Mouse (Mus musculus): Measurements from ENCODE around the gene Wdr5. TPM values are rescaled to one million over a fixed set of nuclear protein-coding genes. Genes with fewer than 3 reads are reported as not detected.

Gene Wdr5
- 33.4 TPM for polyA plus RNA-seq (2017; shearing (Covaris generic))

DNA sequence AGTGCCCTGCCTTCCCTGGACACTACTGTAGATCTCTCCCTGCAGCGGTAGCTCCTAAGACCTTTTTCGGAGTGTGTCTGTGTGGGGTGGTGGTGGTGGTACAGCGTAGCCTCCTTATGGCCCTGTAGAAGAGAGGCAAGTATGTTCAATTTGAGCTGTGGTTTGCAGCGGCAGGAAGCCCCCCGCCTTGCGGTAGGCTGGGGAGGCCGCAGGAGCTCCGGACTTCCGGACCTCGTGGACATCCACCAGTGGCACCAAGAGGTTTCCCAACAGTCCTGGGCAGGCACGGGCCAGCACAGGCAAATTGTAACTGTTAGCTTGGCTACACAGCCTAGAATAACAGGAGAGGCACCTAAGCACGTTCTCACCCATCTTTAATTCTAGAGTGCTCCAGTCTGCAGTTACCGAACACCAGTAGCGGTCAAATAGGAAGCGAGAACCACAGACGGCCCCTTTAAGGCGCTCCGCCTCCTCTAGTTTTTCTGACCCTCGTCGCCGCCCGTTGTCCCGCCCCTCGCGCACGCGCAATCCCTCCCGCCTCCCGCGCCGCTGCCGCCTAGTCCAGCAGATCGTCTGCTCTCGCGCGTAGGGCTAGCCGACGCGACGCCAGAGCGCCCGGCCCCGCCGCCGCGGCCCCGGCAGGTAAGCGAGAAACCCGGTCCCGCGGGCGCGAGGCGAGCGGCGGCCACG lies at the start of gene Wdr5:
TSS of gene Wdr5 (plus strand) at position 519 of the 690 bp plus-strand sequence.

DNA sequence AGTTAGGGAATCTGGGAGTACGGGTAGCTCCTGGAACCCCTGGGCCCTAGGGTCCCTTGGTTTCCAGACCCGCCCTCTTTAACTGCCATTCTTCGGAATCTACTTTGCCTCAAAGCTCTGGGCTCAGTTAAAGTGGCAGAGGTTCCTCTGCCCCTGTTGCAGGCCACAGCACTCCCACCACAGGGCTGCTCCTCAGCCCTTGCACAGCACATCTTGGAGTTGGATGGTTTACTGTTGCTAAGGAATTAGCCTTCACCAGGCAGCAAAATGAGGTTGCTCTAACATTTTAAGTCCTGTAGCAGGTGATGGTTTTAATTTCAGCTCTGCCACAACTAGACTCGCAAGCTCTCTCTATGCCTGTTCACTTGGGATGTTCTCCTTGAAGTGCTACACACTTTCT lies 7.4 kb upstream of the Wdr5 start, which contains the start of gene Brd3:
TSS of gene Brd3 (minus strand) at position 101 of the 400 bp plus-strand sequence.

Other genes starting within 250 kb of the Wdr5 start
- 7.4 TPM for gene Vav2, start 88.1 kb upstream of the Wdr5 start, polyA plus RNA-seq (2017; shearing (Covaris generic))
- 0.66 TPM for gene Brd3os, start 72.8 kb upstream of the Wdr5 start, polyA plus RNA-seq (2017; shearing (Covaris generic))
- 58.3 TPM for gene Brd3, start 7.5 kb upstream of the Wdr5 start, polyA plus RNA-seq (2017; shearing (Covaris generic))
- 5.0 TPM for gene Rxra, start 161.3 kb downstream of the Wdr5 start, polyA plus RNA-seq (2017; shearing (Covaris generic))